Mouse (Mus musculus) cortical plate, adult 2 months (tissue): ENCODE measurements around the gene Ubqln4. TPM values are rescaled to one million over a fixed set of nuclear protein-coding genes. Genes with fewer than 3 reads are reported as not detected.
"Not testable (repeated sequence)": the region's sequence is repeated elsewhere in the genome, so short reads cannot be mapped to it uniquely, and the experiment has no call there.

Source experiments
- H3K27ac ChIP-seq: fragments of 200-500 bp; 2 replicates; pipeline ENCODE4 v1.5.1; 2012; ENCODE audit warnings: low read length, control low read depth, inconsistent platforms; ENCODE audit not compliant: insufficient read depth
- H3K4me1 ChIP-seq: fragments of 200-500 bp; 2 replicates; pipeline ENCODE4 v1.6.1; 2011; ENCODE audit warnings: low read length; ENCODE audit not compliant: control insufficient read depth, insufficient read depth
- H3K4me3 ChIP-seq: fragments of 200-500 bp; 2 replicates; pipeline ENCODE4 v1.5.1; 2011; ENCODE audit warnings: mild to moderate bottlenecking, low read length, control low read depth; ENCODE audit not compliant: insufficient read depth
- CTCF ChIP-seq: fragments of 200-500 bp; IDR thresholded peaks from 2 replicates; pipeline ENCODE4 v1.5.1; 2011; ENCODE audit warnings: mild to moderate bottlenecking, control low read depth, low read length; ENCODE audit not compliant: insufficient read depth; ENCODE audit errors: extremely low read depth
- POLR2A ChIP-seq: fragments of 200-500 bp; IDR thresholded peaks from 2 replicates; pipeline ENCODE4 v1.6.1; 2011; ENCODE audit warnings: mild to moderate bottlenecking, low read length, control low read depth; ENCODE audit not compliant: insufficient read depth; ENCODE audit errors: extremely low read depth
- polyA plus RNA-seq: library from polyadenylated mRNA; depleted of rRNA; stranded (reverse); fragments of >200 nt; gene quantifications from 2 replicates; pipeline ENCODE4 v1.2.3, GENCODE M21; 2012

Ubqln4 gene
- polyA plus RNA-seq, 1 experiment = 103 TPM

GRCm38 (mm10) chr3:88591950-88592731, 38.6 kb downstream of the Ubqln4 start:
- Histone ChIP-seq H3K27ac (no peak overlapping the region), H3K4me3 (no peak overlapping the region), H3K4me1 (peaks cover 2% of the 10 kb centered on the region)
- TF ChIP-seq CTCF (0 out of 2 replicates have a peak, but pooled peaks have one; percentile 1), POLR2A (no peak)

DNA sequence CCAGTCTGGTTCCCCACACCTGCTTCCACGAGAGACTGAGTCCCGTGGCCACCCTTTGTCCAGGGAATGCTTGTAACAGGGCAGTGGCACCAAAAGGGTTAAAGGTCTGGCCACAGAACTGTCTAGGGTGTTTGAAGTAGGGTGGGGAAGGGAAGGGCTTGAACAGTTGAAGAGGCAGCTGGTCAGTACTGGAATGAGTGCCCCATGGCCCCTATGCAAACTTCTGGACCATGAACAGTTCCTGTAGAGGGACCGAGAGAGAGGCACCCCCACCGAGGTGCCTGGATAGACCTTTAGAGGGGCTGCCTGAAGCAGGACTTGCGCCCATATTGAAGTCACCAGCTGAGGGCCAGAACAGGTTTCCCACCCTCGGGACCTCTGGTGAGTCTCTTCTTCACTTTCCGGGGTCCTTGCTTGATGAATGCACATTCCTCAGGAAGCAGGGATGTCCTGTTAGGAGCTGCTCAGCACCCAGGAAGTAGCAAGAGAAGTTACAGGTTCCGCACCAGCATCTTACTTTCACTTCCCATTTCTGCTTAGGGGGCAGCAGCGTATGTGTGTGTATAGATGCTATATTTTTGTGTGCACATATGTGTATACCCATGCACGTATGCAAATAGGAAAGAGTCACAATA, 39.5 kb downstream of the Ubqln4 start:
- peaks cover 2% of the 10 kb centered on the region for H3K4me1 ChIP-seq
- H3K27ac ChIP-seq = no peak overlapping the region
- no peak overlapping the region for H3K4me3 ChIP-seq
- TF ChIP-seq CTCF = no peak

DNA sequence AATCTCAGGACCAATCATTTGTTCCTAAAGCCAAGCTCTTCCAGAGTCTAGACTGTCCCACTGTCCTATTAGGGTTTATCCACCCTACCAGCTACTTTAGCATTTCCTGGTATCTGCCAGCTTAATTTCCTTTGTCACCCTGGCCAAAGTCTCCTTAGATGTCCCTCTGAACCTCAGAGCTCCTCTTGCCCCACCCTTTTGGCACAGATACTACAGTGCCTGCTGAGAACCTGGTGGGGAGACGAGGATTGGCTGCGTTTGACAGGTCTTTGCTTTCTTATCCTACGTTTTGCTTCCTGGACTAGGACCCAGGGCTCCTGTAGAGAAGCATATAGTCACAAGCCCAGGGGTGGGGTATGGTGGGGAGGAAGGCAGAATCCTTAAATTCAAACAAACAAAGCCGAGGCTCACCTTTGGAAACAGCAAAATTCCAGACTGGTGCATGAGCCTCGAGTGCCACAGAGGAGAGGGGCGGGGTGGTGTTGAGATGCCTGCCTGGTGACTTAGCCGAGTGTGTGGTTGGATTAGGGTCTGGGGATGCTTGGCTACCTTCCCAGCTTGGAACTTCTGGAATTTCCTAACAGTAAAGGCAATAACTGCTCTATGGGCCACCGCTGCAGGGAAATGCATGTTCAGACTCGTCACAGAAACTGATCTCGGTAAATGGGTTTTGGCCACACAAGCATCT, 40.5 kb downstream of the Ubqln4 start:
- TF ChIP-seq POLR2A (no peak), CTCF (no peak)
- Histone ChIP-seq H3K4me3 (no peak overlapping the region), H3K27ac (no peak overlapping the region), H3K4me1 (peaks cover 2% of the 10 kb centered on the region)

DNA sequence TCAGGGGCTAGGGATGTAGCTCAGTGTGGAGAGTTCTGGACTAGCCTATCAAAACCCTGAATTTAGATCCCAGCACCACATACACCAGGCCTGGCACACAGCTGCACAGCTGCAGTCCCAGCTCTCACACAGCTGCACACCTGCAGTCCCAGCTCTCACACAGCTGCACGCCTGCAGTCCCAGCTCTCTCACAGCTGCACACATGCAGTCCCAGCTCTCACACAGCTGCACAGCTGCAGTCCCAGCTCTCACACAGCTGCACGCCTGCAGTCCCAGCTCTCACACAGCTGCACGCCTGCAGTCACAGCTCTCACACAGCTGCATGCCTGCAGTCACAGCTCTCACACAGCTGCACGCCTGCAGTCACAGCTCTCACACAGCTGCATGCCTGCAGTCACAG, 43.0 kb downstream of the Ubqln4 start:
- not testable (repeated sequence) for H3K4me3 ChIP-seq, H3K27ac ChIP-seq, H3K4me1 ChIP-seq

DNA sequence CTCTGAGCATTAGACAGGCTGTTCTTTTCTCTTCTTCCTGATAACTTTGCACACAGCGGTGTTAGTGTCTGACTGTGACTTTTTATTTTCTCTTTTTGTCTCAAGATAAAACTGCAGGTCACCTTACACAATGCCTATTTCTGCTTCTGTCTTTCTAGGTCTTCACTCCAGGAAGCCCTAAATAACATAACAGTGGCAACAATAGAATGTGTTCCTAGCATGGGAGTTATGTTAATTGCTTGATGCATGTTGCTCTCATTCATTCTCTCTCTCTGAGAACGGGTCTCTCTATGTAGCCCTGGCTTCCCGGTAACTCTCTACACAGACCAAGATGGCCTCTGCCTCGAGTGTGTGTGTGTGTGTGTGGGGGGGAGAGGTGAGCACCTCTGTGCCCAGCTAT, 48.9 kb downstream of the Ubqln4 start:
- H3K27ac ChIP-seq = no peak overlapping the region
- TF ChIP-seq POLR2A (no peak), CTCF (no peak)

DNA sequence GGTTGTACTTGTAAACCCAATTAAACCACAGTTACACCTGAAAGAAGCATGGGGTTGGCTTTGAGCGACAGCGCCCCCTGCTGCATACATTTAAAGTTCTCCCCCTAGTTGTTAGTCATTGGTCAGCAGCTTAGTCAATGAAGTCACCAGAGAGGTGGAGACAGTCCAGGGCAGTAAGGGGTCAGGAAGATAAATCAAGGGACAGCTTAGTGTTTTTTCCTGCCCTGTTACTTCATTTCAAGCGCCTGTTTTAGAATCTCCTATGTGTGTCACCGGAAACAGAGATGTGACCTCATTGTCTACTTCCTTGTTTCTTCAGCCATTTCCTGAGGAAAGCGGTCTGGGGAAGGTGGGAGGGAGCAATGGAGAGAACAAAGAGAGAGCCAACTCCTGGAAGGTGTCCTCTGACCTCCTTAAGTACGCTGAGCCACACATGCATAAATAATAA, 50.2 kb downstream of the Ubqln4 start:
- H3K4me3 ChIP-seq = no peak overlapping the region
- no peak overlapping the region for H3K27ac ChIP-seq
- TF ChIP-seq CTCF (peak; percentile 71), POLR2A (no peak)
- H3K4me1 ChIP-seq = no peaks in the 10 kb centered on the region

More for the DNA sequence above, 48.9 kb downstream of the Ubqln4 start:
- H3K4me3 ChIP-seq = no peak overlapping the region
- H3K4me1 ChIP-seq = no peaks in the 10 kb centered on the region

GRCm38 (mm10) chr3:88604863-88605262, 51.3 kb downstream of the Ubqln4 start:
- no peak overlapping the region for H3K27ac ChIP-seq
- no peak for TF ChIP-seq POLR2A
- no peak for TF ChIP-seq CTCF
- no peaks in the 10 kb centered on the region for H3K4me1 ChIP-seq
- no peak overlapping the region for H3K4me3 ChIP-seq

DNA sequence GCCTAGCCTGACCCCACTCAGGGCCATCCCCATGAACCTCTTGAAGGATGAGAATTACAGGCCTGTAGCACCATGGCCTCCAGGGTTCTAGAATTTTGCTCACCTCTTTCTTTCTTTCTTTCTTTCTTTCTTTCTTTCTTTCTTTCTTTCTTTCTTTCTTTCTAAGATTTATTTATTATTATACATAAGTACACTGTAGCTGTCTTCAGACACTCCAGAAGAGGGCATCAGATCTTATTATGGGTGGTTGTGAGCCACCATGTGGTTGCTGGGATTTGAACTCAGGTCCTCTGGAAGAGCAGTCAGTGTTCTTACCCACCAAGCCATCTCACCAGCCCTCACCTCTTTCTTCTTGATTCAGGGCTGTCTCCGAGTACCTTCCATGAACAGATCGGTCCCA, 52.1 kb downstream of the Ubqln4 start, which contains the start of gene Arhgef2:
Gene Arhgef2, plus strand, starts transcription at position 301 of the 400 bp plus-strand sequence.
- not testable (repeated sequence) for H3K4me1 ChIP-seq, H3K27ac ChIP-seq, H3K4me3 ChIP-seq

GRCm38 (mm10) chr3:88607065-88607757, 53.7 kb downstream of the Ubqln4 start:
- Histone ChIP-seq H3K4me3 (0 out of 2 replicates have a peak overlapping the region, but pooled peaks have one; percentile 0), H3K27ac (no peak overlapping the region), H3K4me1 (no peaks in the 10 kb centered on the region)
- TF ChIP-seq POLR2A (no peak), CTCF (peak; percentile 99)

DNA sequence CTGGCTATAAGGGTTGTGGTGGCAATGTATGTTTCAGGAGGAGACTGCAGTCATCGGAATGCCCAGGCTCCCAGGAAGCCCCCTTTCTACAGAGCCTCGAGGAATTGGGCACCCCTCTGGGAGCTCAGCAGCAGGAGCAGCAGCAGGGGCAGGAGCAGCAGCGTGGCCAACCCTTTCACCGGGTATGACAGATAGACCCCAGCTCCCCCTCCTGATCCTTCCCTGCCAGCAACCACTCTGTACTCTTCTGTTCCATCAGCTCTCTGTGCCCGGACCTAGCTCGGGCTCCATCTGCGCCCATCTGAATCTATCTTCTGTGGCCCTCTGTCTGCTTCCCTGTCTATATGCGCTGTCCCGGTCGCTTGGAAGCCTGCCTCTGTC, 54.2 kb downstream of the Ubqln4 start:
- Histone ChIP-seq H3K27ac (no peak overlapping the region), H3K4me1 (no peaks in the 10 kb centered on the region), H3K4me3 (0 out of 2 replicates have a peak overlapping the region, but pooled peaks have one; percentile 0)
- TF ChIP-seq CTCF = no peak
- no peak for TF ChIP-seq POLR2A
